Mouse (Mus musculus) heart, embryonic 15.5 days (tissue): ENCODE measurements at regions not wholly inside any gene's neighbourhood (a gene's known extent, or its start where the extent isn't known, plus 50 kb on each side); places are given as distances from the start of the nearest gene placed in this dataset.

Experiments
- ATAC-seq: fragments of 200-750 bp; cut with Nextera tagmentation; replicated peaks from 2 replicates; pipeline ENCODE4 v1.8.0; 2017; ENCODE audit warnings: low read depth, moderate TSS enrichment; ENCODE audit not compliant: insufficient number of reproducible peaks, insufficient read depth, low FRiP score
- H3K27ac ChIP-seq: fragments of 300-500 bp; sonication (generic); 2 replicates; pipeline ENCODE4 v1.5.1; 2015; ENCODE audit warnings: mild to moderate bottlenecking, inconsistent platforms
- H3K27me3 ChIP-seq: fragments of 300-500 bp; sonication (generic); 2 replicates; pipeline ENCODE4 v1.6.1; 2015; ENCODE audit warnings: inconsistent platforms
- H3K36me3 ChIP-seq: fragments of 300-500 bp; sonication (generic); 2 replicates; pipeline ENCODE4 v1.6.1; 2015; ENCODE audit warnings: mild to moderate bottlenecking, inconsistent platforms
- H3K4me1 ChIP-seq: fragments of 300-500 bp; sonication (generic); replicated peaks from 2 replicates; pipeline ENCODE4 v1.6.1; 2015; ENCODE audit warnings: inconsistent platforms
- H3K4me2 ChIP-seq: fragments of 300-500 bp; sonication (generic); 2 replicates; pipeline ENCODE4 v1.6.1; 2015; ENCODE audit warnings: inconsistent platforms, mild to moderate bottlenecking, moderate library complexity
- H3K4me3 ChIP-seq: fragments of 300-500 bp; sonication (generic); 2 replicates; pipeline ENCODE4 v1.5.1; 2015; ENCODE audit warnings: mild to moderate bottlenecking, inconsistent platforms
- H3K9ac ChIP-seq: fragments of 300-500 bp; sonication (generic); 2 replicates; pipeline ENCODE4 v1.6.1; 2015; ENCODE audit warnings: mild to moderate bottlenecking, inconsistent platforms
- H3K9me3 ChIP-seq: fragments of 300-500 bp; sonication (generic); replicated peaks from 2 replicates; pipeline ENCODE4 v1.6.1; 2016; ENCODE audit warnings: inconsistent platforms
- WGBS: fragments of 180-500 bp; shearing (Covaris S2); methylation state at CpG from one replicate; pipeline ENCODE4 v1.1.7; 2015; ENCODE audit warnings: mixed read lengths; 5-methylcytosine and 5-hydroxymethylcytosine counted together

GRCm38 (mm10) chr5:47436455-47436854 lies 546.5 kb upstream of the Slit2 start:
- Histone ChIP-seq H3K27me3 (no peaks in the 10 kb centered on the region), H3K9ac (no peak overlapping the region), H3K4me2 (no peak overlapping the region), H3K9me3 (no peaks in the 10 kb centered on the region), H3K4me3 (no peak overlapping the region), H3K27ac (no peak overlapping the region), H3K36me3 (no peaks in the 10 kb centered on the region), H3K4me1 (no peaks in the 10 kb centered on the region)
- no peak for ATAC-seq
- 42% methylated on average over 3 of the region's 3 CpGs for WGBS

- Histone ChIP-seq H3K9me3 (no peaks in the 10 kb centered on the region), H3K36me3 (no peaks in the 10 kb centered on the region), H3K9ac (no peak overlapping the region), H3K4me2 (no peak overlapping the region), H3K27ac (no peak overlapping the region), H3K4me3 (no peak overlapping the region), H3K4me1 (no peaks in the 10 kb centered on the region), H3K27me3 (no peaks in the 10 kb centered on the region)
- ATAC-seq = no peak
- WGBS = 70% methylated on average over 5 of the region's 5 CpGs
Measured at GRCm38 (mm10) chr5:47446305-47447028, 536.5 kb upstream of the Slit2 start.

- H3K27me3 ChIP-seq = no peaks in the 10 kb centered on the region
- H3K36me3 ChIP-seq = no peaks in the 10 kb centered on the region
- no peak overlapping the region for H3K4me3 ChIP-seq
- no peaks in the 10 kb centered on the region for H3K9me3 ChIP-seq
- H3K4me2 ChIP-seq = no peak overlapping the region
- no peak overlapping the region for H3K27ac ChIP-seq
- no peaks in the 10 kb centered on the region for H3K4me1 ChIP-seq
- ATAC-seq = no peak
- 81% methylated on average over 4 of the region's 4 CpGs for WGBS
- H3K9ac ChIP-seq = no peak overlapping the region
Measured at GRCm38 (mm10) chr5:47464848-47465247, 518.1 kb upstream of the Slit2 start.

- H3K27me3 ChIP-seq = no peaks in the 10 kb centered on the region
- no peak overlapping the region for H3K4me3 ChIP-seq
- H3K27ac ChIP-seq = no peak overlapping the region
- 62% methylated on average over 5 of the region's 5 CpGs for WGBS
- no peaks in the 10 kb centered on the region for H3K4me1 ChIP-seq
- no peaks in the 10 kb centered on the region for H3K36me3 ChIP-seq
- no peak overlapping the region for H3K9ac ChIP-seq
- ATAC-seq = no peak
- H3K9me3 ChIP-seq = no peaks in the 10 kb centered on the region
- no peak overlapping the region for H3K4me2 ChIP-seq
Measured at GRCm38 (mm10) chr5:47469394-47469793, 513.5 kb upstream of the Slit2 start.

- Histone ChIP-seq H3K36me3 (no peaks in the 10 kb centered on the region), H3K9ac (no peak overlapping the region), H3K4me1 (no peaks in the 10 kb centered on the region; the same call in 1 of the 2 replicates), H3K4me2 (no peak overlapping the region), H3K4me3 (no peak overlapping the region), H3K27me3 (no peaks in the 10 kb centered on the region), H3K9me3 (no peaks in the 10 kb centered on the region), H3K27ac (no peak overlapping the region)
- WGBS = 61% methylated on average over 7 of the region's 7 CpGs
- ATAC-seq = no peak
Measured at GRCm38 (mm10) chr5:47472027-47472825, 510.7 kb upstream of the Slit2 start.

- no peak overlapping the region for H3K4me3 ChIP-seq
- no peaks in the 10 kb centered on the region; the same call in 1 of the 2 replicates for H3K4me1 ChIP-seq
- H3K36me3 ChIP-seq = no peaks in the 10 kb centered on the region
- H3K4me2 ChIP-seq = no peak overlapping the region
- H3K27ac ChIP-seq = no peak overlapping the region
- H3K9me3 ChIP-seq = no peaks in the 10 kb centered on the region
- ATAC-seq = no peak
- H3K9ac ChIP-seq = no peak overlapping the region
- no peaks in the 10 kb centered on the region for H3K27me3 ChIP-seq
Measured at GRCm38 (mm10) chr5:47479908-47480307, 503.0 kb upstream of the Slit2 start.

- Histone ChIP-seq H3K4me3 (no peak overlapping the region), H3K27me3 (no peaks in the 10 kb centered on the region), H3K9me3 (no peaks in the 10 kb centered on the region), H3K4me2 (no peak overlapping the region), H3K27ac (no peak overlapping the region), H3K4me1 (no peaks in the 10 kb centered on the region), H3K36me3 (no peaks in the 10 kb centered on the region), H3K9ac (no peak overlapping the region)
- no peak for ATAC-seq
- WGBS = 45% methylated on average over 3 of the region's 3 CpGs
Measured at GRCm38 (mm10) chr5:47496218-47496617, 486.7 kb upstream of the Slit2 start.

DNA sequence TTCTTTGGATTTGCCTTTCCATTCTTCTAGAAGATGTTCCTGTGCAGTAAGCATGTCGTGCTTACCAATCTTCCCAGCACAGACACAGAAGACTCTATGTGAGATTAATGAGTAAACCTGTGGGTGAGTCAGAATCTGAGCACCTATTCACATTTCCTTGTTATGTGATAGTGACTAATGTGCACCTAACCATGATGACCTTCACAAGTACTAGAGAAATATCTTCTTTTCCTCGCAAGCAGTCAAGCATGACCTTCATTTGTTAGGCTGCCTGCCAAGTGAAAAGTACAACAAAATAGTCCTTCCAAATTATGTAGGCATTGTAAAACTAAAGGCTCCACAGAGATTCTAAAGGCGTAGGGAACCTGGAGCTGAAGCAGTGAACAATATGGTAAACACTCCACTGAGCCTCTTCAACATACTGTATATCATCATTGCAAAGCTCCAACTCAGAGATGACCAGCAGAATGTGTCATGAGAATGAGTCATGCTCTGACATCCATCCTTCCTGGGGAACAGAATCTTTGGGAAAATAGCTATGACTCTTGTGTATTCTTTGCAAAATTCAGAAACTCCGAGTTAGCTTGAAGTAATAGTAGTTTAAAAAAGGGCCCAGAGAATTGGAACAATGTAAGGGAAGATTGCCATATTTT lies 480.0 kb upstream of the Slit2 start:
- no peak overlapping the region for H3K9ac ChIP-seq
- no peak for ATAC-seq
- H3K27me3 ChIP-seq = no peaks in the 10 kb centered on the region
- no peaks in the 10 kb centered on the region for H3K9me3 ChIP-seq
- H3K27ac ChIP-seq = no peak overlapping the region
- H3K4me1 ChIP-seq = no peaks in the 10 kb centered on the region
- H3K36me3 ChIP-seq = no peaks in the 10 kb centered on the region
- WGBS = 70% methylated on average over 4 of the region's 4 CpGs
- no peak overlapping the region for H3K4me3 ChIP-seq
- H3K4me2 ChIP-seq = no peak overlapping the region

DNA sequence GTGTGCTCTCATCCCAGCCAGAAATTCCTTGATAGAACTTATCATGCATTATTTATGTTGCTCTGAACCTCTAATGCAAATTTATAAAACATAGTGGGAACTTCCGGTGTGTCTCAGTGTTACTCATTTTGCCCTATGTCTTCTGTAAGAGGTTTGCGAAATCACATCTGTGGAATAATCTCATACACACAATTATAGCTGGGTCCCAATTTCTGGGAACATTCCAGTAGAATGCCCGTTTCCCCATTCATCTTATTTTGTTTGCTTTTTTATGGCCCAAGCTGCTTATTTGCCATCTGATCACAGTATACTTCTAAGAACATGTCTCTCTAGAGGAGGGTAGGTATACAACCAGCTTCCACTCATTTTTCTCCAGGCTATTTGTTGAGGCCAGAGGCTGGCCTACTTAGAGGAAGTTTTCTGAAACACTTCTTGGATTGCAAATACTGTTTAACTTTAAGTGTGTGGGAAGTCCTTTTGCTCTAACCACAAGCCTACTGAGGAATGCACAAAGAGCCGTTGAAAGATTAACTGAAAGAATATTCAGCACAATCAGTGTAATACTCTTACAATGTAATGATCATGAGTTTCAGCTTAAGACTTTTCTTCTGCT lies 474.1 kb upstream of the Slit2 start:
- Histone ChIP-seq H3K27me3 (no peaks in the 10 kb centered on the region), H3K9ac (no peak overlapping the region), H3K36me3 (no peaks in the 10 kb centered on the region), H3K4me1 (no peaks in the 10 kb centered on the region), H3K4me2 (no peak overlapping the region), H3K27ac (no peak overlapping the region), H3K4me3 (no peak overlapping the region), H3K9me3 (no peaks in the 10 kb centered on the region)
- WGBS = 76% methylated on average over 4 of the region's 4 CpGs
- ATAC-seq = no peak

GRCm38 (mm10) chr5:47522161-47522942 lies 460.6 kb upstream of the Slit2 start:
- Histone ChIP-seq H3K9ac (no peak overlapping the region), H3K9me3 (no peaks in the 10 kb centered on the region), H3K27me3 (no peaks in the 10 kb centered on the region), H3K36me3 (no peaks in the 10 kb centered on the region), H3K4me3 (no peak overlapping the region), H3K4me1 (no peaks in the 10 kb centered on the region), H3K4me2 (no peak overlapping the region), H3K27ac (no peak overlapping the region)
- whole genome bisulfite sequencing = 69% methylated on average over 4 of the region's 4 CpGs
- no peak for ATAC-seq

GRCm38 (mm10) chr5:47528671-47529070 lies 454.3 kb upstream of the Slit2 start:
- no peak overlapping the region for H3K4me3 ChIP-seq
- H3K4me2 ChIP-seq = no peak overlapping the region
- no peaks in the 10 kb centered on the region for H3K36me3 ChIP-seq
- no peak overlapping the region for H3K27ac ChIP-seq
- no peaks in the 10 kb centered on the region for H3K9me3 ChIP-seq
- WGBS = 86% methylated on average over 7 of the region's 7 CpGs
- no peak for ATAC-seq
- no peak overlapping the region for H3K9ac ChIP-seq
- H3K4me1 ChIP-seq = no peaks in the 10 kb centered on the region
- no peaks in the 10 kb centered on the region for H3K27me3 ChIP-seq
